Mouse (Mus musculus): ENCODE data around the gene Atxn10. TPM values are rescaled to one million over a fixed set of nuclear protein-coding genes. Genes with fewer than 3 reads are reported as not detected.

Gene Atxn10
- 206 TPM for polyA plus RNA-seq (2014; fragmentation: Illumina TruSeq; extraction: RNeasy Lipid Tissue Mini Kit (QIAGEN cat#74804); ENCODE audit: low read depth, low replicate concordance)

DNA sequence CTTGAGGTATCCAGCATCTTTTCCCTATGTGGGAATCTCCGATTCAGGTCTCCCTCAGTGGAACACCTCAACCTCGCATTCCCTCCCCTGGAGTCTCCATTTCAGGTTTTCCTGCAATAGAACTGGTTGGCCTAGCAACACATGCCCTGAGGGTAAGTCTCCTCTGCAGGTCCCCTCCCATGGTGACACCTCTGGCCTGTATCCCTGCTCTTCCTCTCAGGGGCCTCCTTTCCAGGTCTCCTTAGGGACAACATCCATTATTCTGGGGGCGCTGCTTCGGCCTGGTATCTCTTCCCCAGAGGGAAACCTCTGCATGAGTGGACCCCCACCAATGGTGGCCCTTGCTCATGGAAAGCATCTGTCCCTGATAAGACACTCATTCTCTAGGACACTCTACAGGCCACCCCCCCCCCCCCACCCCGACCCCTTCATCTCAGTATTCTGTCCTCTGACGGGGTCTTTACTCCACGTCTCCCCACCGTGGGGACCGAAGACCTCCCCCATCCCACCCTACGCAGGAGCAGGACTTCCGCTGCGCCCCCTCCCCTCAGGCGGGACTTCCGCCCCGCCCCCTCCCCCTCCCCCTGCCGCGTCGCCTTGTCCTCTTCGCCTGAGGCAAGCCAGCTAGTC lies at the start of gene Atxn10:
Atxn10 (plus strand) TSS at position 575 of the 630 bp plus-strand sequence.

DNA sequence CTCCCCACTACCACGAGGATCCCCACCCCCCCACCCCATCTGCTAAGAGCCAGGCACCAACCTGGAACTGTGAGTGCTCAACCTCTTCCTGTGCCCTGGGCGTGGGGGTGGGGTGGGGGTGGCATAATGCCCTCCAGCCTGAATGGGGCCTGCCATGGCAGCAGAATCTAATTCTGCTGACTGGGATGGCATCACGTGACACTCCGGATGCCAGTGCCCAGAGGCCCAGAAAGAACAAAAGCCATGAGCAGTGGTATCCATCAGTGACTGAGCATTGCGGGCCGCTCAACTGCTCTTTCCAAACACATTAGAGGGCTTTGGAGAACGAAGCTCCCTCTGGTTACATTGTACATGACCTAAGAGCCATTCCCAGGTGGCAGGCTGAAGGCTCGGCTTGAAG lies 167.1 kb downstream of the Atxn10 start, which contains the start of gene 7530416G11Rik:
7530416G11Rik (minus strand) TSS at position 101 of the 400 bp plus-strand sequence.

Other genes starting within 250 kb of the Atxn10 start
- gene Smc1b, start 204.3 kb upstream of the Atxn10 start, polyA plus RNA-seq (2014; fragmentation: Illumina TruSeq; extraction: RNeasy Lipid Tissue Mini Kit (QIAGEN cat#74804); ENCODE audit: low read depth, low replicate concordance): not detected
- not detected for gene Ribc2, start 204.2 kb upstream of the Atxn10 start, polyA plus RNA-seq (2014; fragmentation: Illumina TruSeq; extraction: RNeasy Lipid Tissue Mini Kit (QIAGEN cat#74804); ENCODE audit: low read depth, low replicate concordance)
- gene Fbln1, start 130.3 kb upstream of the Atxn10 start, polyA plus RNA-seq (2014; fragmentation: Illumina TruSeq; extraction: RNeasy Lipid Tissue Mini Kit (QIAGEN cat#74804); ENCODE audit: low read depth, low replicate concordance): 1.3 TPM
- not detected for gene 7530416G11Rik, start 167.0 kb downstream of the Atxn10 start, polyA plus RNA-seq (2014; fragmentation: Illumina TruSeq; extraction: RNeasy Lipid Tissue Mini Kit (QIAGEN cat#74804); ENCODE audit: low read depth, low replicate concordance)
- gene Wnt7b, start 246.2 kb downstream of the Atxn10 start, polyA plus RNA-seq (2014; fragmentation: Illumina TruSeq; extraction: RNeasy Lipid Tissue Mini Kit (QIAGEN cat#74804); ENCODE audit: low read depth, low replicate concordance): not detected